Mouse (Mus musculus) left cerebral cortex, adult 18-20 months (tissue): ENCODE data around the gene Snx18. TPM values are rescaled to one million over a fixed set of nuclear protein-coding genes. Genes with fewer than 3 reads are reported as not detected.

Experiments used
- DNase-seq, 2 experiments: peaks; one replicate each; pipeline ENCODE4 v3.0.0; 2021 to 2022; ENCODE audit warnings: low spot score in 2 of 2, mixed read lengths in 1 of 2
- total RNA-seq, 2 experiments: library from RNA; stranded (reverse); gene quantifications; 2 replicates each; pipeline ENCODE4 v1.2.3; 2021

Gene Snx18
- total RNA-seq, 2 experiments from 2014 or later = 22.3 TPM

DNA sequence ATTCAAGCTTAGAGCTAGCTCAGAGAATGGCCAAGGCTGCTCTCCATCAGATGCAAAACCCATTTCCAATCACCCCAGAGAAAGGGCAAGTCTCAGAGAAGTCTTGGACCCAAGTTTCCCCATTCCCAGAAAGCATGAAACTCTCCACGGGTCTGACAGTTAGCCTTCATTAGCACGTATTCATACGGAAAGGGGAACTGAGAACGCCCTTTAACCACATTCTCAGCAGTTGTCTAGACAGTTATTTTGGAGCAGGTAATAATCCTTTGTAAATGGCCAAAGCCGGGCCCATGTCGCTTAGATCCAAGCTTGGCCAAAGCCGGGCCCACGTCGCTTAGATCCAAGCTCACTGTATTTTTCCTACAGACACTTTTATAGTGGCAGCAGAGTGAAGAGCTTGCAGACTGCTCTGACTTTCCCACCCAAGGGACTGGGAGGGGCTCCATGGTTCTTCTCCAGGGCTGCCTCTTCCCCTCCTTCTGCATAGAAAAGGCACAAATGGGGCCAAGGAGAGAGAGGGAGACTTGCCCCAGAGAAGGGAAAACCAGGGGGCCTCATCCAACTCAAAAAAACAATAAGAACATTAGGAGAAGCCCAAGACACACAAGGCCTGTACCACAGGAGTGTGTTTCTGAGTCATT lies 46.2 kb downstream of the Snx18 start:
- no peak for DNase-seq

DNA sequence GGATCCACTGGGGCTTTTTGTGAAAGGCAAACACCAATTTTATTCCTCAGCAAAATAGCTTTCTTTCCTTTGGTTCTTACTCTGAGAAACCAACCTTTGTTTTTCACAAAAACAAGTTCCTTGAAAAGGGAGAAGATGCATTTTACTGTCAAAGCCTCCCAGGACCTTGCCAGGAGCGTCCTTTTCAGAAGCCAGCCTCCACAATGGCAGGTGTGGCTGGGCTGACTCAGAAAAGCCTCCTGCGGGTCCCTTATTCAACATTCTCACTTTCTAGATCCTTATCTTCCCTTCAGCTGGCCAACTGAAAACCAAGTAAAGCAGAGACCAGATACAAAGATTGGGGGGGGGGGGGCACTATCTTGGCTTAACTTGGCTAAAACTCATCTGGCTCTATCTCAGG lies 48.8 kb downstream of the Snx18 start:
- no peak for DNase-seq

DNA sequence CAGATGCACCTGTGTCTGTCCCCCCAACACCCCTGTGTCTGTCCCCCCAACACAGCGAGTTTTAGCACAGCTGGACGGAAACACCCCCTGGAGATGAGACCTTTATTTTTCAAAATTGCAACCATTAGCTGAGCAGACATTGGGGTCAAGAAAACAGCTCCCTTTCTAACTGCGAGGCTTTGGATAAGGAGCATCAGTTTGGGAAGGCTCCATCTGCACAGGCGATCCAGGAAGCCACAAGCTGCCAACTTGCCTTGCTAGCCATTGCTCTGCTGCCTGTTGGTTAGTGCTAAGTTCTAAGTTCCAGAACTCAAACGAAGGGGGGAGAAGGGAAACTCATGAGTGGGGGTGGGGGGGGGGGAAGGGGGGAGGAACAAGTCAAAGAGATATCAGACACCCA lies 51.4 kb downstream of the Snx18 start:
- no peak for DNase-seq

DNA sequence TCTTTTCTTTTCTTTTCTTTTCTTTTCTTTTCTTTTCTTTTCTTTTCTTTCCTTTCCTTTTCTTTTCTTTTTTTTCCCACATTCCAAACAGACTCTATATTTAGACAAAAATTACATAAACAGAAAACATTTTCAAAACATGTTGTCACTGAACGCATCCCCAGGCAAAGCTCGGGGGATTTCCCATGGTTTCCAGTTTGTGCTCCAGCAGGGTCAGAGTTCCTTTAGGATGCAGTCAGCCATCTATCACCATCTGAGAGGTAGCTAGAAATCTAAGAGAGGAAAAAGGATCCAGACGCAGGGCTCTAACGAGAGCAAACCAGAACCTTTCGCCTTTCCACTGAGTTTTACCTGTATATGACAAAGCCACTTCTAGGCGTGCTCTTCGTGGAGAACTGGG lies 52.0 kb downstream of the Snx18 start:
- no peak for DNase-seq

DNA sequence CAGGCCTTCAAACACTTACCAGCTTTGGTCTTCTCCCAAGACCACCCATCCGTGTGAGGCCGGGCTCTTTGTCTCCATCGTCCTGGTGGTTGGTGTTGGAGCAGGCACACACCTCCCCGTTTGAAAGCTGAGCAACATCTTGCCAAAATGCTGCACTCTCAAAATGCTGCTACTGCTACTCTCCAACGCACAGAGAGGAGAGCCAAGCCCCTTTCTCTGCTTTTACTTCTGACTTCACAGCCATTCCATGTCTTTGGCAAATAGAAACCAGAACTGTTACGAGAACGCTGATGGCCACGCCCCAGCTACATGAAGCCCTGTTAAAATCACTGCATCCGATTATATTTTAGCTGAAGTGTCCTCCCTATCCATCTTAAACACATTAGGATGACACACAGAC lies 58.7 kb downstream of the Snx18 start:
- no peak for DNase-seq

DNA sequence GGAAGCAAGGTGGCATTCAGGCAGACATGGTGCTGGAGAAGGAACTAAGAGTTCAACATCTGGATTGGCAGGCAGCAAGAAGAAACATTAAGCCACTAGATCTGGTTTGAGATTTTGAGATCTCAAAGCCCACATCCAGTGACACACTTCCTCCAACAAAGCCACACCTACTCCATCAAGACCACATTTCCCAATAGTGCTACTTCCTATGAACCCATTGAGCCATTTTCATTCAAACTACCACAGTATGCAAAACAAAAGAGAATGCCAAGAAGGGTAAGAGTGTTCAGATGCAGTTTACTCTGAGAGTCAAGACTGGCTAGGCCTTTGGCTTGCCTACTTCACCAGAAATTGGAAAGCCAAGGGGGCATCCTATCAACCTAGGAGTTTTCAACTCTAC lies 61.8 kb downstream of the Snx18 start:
- DNase-seq = no peak

DNA sequence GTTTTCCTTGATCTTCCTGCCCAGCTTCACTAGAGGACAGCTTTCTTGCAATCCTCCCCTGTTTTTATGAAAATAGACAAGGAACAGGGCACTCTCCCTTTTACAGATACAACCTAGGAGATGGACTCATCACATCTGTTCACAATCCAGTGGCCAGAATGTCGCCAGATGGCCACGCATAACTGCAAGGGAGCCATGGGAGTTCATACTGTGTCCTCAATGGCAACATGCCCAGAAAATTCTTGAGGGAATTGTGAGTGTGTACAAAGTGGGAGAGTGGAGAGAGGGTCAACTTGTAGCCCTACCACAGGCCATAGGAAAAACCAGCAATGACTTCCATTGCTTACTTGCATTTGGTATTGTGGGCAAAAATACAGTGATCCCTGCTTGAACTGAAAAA lies 63.1 kb downstream of the Snx18 start:
- DNase-seq = no peak

DNA sequence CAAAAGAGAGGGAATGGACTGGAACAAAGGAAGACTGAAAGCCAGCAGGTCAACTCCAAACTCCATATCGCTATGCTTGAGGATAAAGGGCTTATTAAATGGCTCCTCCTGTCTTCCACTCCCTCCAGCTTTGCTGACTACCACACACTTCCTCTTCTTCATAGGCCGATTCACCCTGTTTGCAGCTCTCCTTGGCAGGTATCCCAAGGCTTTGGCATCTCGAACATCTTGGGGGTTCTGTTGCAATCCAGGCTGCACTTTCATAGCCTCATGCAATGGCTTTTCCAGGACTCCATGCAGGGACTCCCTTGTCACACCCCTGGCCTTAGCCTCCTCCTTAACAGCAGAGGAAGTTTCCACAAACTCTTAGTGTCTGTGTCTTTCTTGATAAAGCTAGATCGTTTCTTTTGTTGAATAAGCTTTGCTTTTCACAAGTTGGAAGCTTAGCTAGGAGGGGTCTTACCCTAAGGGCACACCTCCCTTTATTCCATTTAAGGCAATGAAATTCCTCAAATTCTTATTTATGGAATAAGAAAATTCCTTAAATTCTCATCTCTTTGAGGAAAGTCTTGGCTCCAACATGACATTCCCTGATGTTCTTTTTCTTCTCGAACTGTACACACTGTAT lies 64.6 kb downstream of the Snx18 start:
- no peak for DNase-seq

DNA sequence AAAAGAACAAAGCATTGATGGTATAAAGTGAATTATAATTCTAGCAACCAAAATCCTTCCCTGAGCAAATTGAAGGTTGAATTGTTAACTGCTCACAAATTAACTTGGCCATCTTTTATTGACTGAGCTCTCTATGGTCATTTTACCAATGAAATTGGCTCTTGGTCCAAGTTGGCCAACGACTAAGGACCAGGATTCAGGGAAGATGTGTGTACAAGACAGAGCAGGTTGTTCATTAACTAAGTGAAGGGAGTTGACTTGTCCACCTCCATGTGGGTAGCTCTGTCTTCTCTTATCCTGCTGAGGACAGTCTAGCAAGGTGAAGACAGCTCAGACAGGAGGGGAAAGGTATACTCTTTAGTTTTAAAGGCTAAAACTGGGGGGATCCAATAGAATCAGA lies 66.0 kb downstream of the Snx18 start:
- DNase-seq = no peak

DNA sequence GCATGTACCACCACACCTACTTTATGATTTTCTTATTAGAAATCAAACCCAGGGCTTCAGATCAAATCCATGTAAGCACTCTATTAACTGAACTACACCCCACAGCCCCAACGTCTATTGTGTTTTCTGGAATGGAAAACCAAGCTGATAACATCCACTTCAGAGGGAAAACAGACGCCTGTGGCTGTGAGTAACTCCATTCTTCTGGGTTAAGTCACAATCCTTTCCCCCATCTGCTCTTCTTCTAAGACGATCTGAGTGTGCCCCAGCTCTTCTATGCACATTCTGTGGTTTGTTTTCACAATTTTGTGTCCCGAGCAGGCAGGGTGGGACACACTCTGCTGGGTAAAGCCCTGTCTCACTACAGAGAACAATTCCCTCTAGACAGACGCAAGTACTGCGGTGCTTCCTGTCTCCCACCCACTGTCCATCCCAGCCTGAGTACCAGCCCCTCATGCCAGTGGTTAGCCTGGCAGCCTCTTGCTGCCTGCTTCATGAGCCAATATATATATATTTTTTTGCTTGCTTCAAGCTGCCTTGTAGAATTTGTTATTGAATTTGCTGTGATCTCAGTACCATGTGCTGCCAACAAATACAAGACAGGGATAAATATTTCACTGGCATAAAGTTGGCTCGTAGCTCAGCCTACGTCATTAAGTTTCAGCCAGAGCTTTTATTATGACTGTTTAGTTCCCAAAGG lies 67.3 kb downstream of the Snx18 start:
- DNase-seq = no peak

DNA sequence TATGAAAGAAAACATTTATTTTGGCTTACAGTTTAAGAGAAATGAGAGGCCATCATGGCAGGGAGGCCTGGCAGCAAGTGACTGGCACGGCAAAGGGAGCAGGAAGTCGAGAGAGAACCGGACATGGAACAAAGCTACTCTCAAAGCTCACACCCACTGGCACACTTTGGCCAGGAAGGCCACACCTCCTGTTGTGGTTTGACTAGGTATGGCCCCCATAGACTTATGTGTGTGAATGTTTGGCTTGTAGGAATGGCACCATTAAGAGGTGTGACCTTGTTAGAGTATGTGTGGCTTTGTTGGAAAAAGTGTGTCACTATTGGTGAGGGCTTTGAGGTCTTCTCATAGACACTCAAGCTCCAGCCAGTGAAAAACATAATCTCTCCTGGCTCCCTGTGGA lies 69.3 kb downstream of the Snx18 start:
- no peak for DNase-seq

DNA sequence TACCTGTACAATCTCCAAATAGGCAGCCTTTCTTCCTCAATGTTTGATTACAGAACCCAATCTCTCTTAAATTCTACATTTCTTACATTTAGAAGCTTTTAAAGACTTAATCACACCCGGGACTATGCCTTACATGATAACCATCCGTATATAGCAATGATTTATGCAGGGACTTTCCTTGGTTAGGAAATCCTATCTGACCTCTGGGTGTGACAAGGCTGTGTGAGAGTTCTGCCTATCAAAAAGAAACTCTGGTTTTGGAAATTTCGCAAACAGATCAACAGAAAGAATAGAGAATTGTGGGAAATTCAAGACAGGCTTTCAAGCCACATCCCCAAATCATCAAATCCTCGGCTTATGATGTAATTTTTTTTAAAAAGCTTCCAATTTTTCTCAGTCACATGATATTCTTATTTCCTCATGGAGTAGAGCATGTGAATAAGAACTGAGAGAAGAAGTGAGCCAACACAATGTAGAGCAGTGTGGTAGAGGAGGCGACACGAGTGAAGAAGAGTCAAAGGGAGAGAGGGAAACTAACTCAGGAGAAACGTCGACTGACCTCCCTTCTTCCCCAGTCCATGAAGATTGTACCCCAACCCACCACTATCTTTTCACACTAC lies 70.4 kb downstream of the Snx18 start:
- no peak for DNase-seq

DNA sequence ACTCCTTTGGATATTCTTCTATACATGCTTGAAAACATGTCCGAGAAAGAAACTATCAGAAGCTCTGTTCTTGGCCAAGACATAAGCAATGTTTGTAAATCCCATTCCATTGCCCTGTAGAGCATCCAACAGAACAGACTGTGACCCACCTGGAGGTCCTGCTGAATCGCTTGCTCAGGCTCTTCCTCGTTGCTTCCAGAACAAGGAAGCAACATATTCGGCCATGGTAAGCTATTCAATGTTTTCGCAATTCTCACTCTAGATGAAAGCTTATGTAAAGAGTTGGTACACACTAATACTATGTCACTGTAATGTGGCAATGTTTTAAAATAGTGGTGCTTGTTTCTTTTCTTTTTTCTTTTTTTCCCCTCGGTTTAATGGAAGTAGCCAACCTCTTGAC lies 76.0 kb downstream of the Snx18 start:
- DNase-seq = no peak

Other genes with a start within 250 kb of the Snx18 start
- gene Hspb3, start 45.1 kb upstream of the Snx18 start, total RNA-seq = 1 to 10 TPM; 5.1 to 8.5 TPM
- gene Arl15, start 175.9 kb upstream of the Snx18 start, total RNA-seq = 10 to 100 TPM; 35.5 to 37.7 TPM